Mouse (Mus musculus) E14TG2a.4 (cell line): Measurements from ENCODE around the gene Sowahd.

ENCODE experiments used
- CTCF ChIP-seq: conservative IDR thresholded peaks from 2 replicates; pipeline ENCODE4 v1.5.1; 2014; ENCODE audit warnings: low read length
- NANOG ChIP-seq: IDR thresholded peaks from 2 replicates; pipeline ENCODE4 v1.6.1; 2014; ENCODE audit warnings: borderline replicate concordance, low read length, mixed read lengths
- POU5F1 ChIP-seq: IDR thresholded peaks from 2 replicates; pipeline ENCODE4 v1.6.1; 2014; ENCODE audit warnings: low read length, borderline replicate concordance

GRCm38 (mm10) chrX:37013870-37014269, 34.8 kb upstream of the Sowahd start:
- TF ChIP-seq CTCF, result no peak
- no peak for TF ChIP-seq POU5F1
- no peak for TF ChIP-seq NANOG
